Comparison of ENCODE assay signal across 24 mouse cellular contexts in the genomic region with DNA sequence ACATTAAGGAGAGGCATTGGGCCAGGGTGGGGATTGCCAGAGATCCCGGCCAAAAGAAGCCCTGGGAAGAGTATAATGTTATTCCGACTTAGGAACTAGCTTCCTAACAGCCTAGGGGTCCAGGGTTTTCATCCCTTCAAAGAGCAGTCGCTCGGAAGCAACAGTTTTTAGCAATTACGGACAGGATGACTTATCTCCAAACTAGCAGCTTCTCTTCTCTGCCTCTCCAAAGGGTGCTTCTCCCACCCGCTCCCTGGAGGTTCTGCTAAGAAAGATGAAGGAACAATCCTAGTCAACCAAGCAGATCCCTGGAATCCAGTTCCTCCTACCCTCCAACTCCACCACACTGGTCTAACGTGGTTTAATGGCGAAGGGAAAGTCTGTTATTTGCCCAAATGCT. TPM values are rescaled to one million over a fixed set of nuclear protein-coding genes. Genes with fewer than 3 reads are reported as not detected.
"Had no signal": no experiment of that assay in that cellular context is flagged by ENCODE, and none has a peak within 500 bp of the region (broad histone marks: within the 10 kb centered on the region; RNA-seq: fewer than 3 reads in every experiment).

No protein-coding gene starts in this region.

- H3K36me3 ChIP-seq: limb, embryonic 13.5 days; liver, embryonic 12.5 days; liver, embryonic 15.5 days; midbrain, embryonic 12.5 days; neural tube, embryonic 12.5 days had no signal

- H3K4me1 ChIP-seq: limb, embryonic 13.5 days; liver, embryonic 12.5 days; liver, embryonic 15.5 days; midbrain, embryonic 12.5 days; neural tube, embryonic 12.5 days had no signal

- H3K9ac ChIP-seq: limb, embryonic 13.5 days; liver, embryonic 12.5 days; liver, embryonic 15.5 days; midbrain, embryonic 12.5 days; neural tube, embryonic 12.5 days had no signal

- H3K9me3 ChIP-seq: liver, embryonic 12.5 days; liver, embryonic 15.5 days had no signal

- ATAC-seq: intestine, postnatal 0 days; liver, embryonic 12.5 days; midbrain, embryonic 16.5 days had no signal

- DNase-seq: layer of hippocampus, postnatal 36 days; liver; lung, adult 2 months; lung, postnatal 14 days; lung, postnatal 4 days; right cerebral cortex, adult 18-20 months; right cerebral cortex, postnatal 14 days; right cerebral cortex, postnatal 4 days; thymus, adult 2 months; thymus, postnatal 14 days; thymus, postnatal 4 days had no signal

- H3K4me2 ChIP-seq: limb, embryonic 13.5 days; liver, embryonic 12.5 days; liver, embryonic 15.5 days; midbrain, embryonic 12.5 days had no signal

- H3K27ac ChIP-seq: left cerebral cortex, adult 2 months; limb, embryonic 13.5 days; liver, embryonic 12.5 days; liver, embryonic 15.5 days; midbrain, embryonic 12.5 days; neural tube, embryonic 12.5 days; stomach, postnatal 0 days had no signal

- H3K4me3 ChIP-seq: left cerebral cortex, adult 2 months; limb, embryonic 13.5 days; liver, embryonic 12.5 days; liver, embryonic 15.5 days; midbrain, embryonic 12.5 days; myocyte had no signal

RNA-seq across cellular contexts. Expression of gene Hoxb13, which starts 15.8 kb away (rescaled TPM):
- polyA plus RNA-seq: intestine, postnatal 0 days; kidney, adult 2 months; kidney, embryonic 14.5 days; limb, embryonic 13.5 days; liver, embryonic 12.5 days; liver, embryonic 15.5 days; lung, adult 2 months; midbrain, embryonic 12.5 days; midbrain, embryonic 16.5 days; stomach, embryonic 14.5 days; stomach, postnatal 0 days had no signal

RNA-seq across cellular contexts. Expression of gene Ttll6, which starts 44.8 kb away (rescaled TPM):
- polyA plus RNA-seq: kidney, embryonic 14.5 days; limb, embryonic 13.5 days; liver, embryonic 12.5 days; liver, embryonic 15.5 days; midbrain, embryonic 12.5 days; myocyte; neural tube, embryonic 12.5 days had no signal
